Mouse (Mus musculus) spleen, adult 2 months (tissue): ENCODE measurements around the gene Nrp1. TPM values are rescaled to one million over a fixed set of nuclear protein-coding genes. Genes with fewer than 3 reads are reported as not detected.

Experiments
- DNase-seq, 2 experiments: peaks; one replicate each; pipeline versions ENCODE4 v3.0.0 to v3.0.0-alpha.2; 2012 to 2021; ENCODE audit warnings: low spot score in 2 of 2, low read depth in 1 of 2
- H3K27ac ChIP-seq: fragments of 200-500 bp; 2 replicates; pipeline ENCODE4 v1.5.1; 2012; ENCODE audit warnings: low read length, inconsistent platforms; ENCODE audit not compliant: insufficient read depth
- H3K27me3 ChIP-seq: fragments of 200-500 bp; 2 replicates; pipeline ENCODE4 v1.6.1; 2012; ENCODE audit warnings: mild to moderate bottlenecking, moderate library complexity, low read length, inconsistent platforms; ENCODE audit not compliant: control insufficient read depth, insufficient read depth
- H3K36me3 ChIP-seq: fragments of 200-500 bp; 2 replicates; pipeline ENCODE4 v1.6.1; 2012; ENCODE audit warnings: mild to moderate bottlenecking, low read length, inconsistent platforms; ENCODE audit not compliant: control insufficient read depth, insufficient read depth
- H3K4me1 ChIP-seq: fragments of 200-500 bp; 2 replicates; pipeline ENCODE4 v1.6.1; 2011; ENCODE audit warnings: inconsistent platforms; ENCODE audit not compliant: control insufficient read depth, insufficient read depth, insufficient read length
- H3K4me3 ChIP-seq: fragments of 200-500 bp; 2 replicates; pipeline ENCODE4 v1.5.1; 2011; ENCODE audit warnings: mild to moderate bottlenecking, inconsistent platforms; ENCODE audit not compliant: insufficient read depth, insufficient read length; ENCODE audit errors: extremely low read depth
- CTCF ChIP-seq: fragments of 200-500 bp; IDR thresholded peaks from 2 replicates; pipeline ENCODE4 v1.5.1; 2011; ENCODE audit warnings: mild to moderate bottlenecking, inconsistent platforms; ENCODE audit not compliant: insufficient read depth, insufficient read length, insufficient replicate concordance; ENCODE audit errors: extremely low read depth
- POLR2A ChIP-seq: fragments of 200-500 bp; IDR thresholded peaks from 2 replicates; pipeline ENCODE4 v1.6.1; 2011; ENCODE audit warnings: low read depth, low read length, inconsistent platforms
- WGBS: fragments of 180-500 bp; shearing (Covaris S2); methylation state at CpG from one replicate; pipeline ENCODE4 v1.1.7; 2018; 5-methylcytosine and 5-hydroxymethylcytosine counted together
- polyA plus RNA-seq: library from polyadenylated mRNA; depleted of rRNA; stranded (reverse); fragments of >200 nt; gene quantifications from 2 replicates; pipeline ENCODE4 v1.2.3, GENCODE M21; 2012

Gene Nrp1
- polyA plus RNA-seq, 1 experiment: 8.1 TPM

GRCm38 (mm10) chr8:128384366-128384765 lies 26.0 kb downstream of the Nrp1 start:
- H3K27me3 ChIP-seq: no peaks in the 10 kb centered on the region
- no peak overlapping the region for H3K4me3 ChIP-seq
- H3K36me3 ChIP-seq: no peaks in the 10 kb centered on the region
- no peak overlapping the region for H3K27ac ChIP-seq
- TF ChIP-seq POLR2A (no peak), CTCF (no peak)
- DNase-seq: no peak
- peaks cover 6% of the 10 kb centered on the region; the same call in 1 of the 2 replicates for H3K4me1 ChIP-seq
- WGBS: 88% methylated on average over 2 of the region's 2 CpGs

GRCm38 (mm10) chr8:128384921-128385332 lies 26.5 kb downstream of the Nrp1 start:
- no peaks in the 10 kb centered on the region for H3K27me3 ChIP-seq
- TF ChIP-seq CTCF (no peak), POLR2A (no peak)
- H3K36me3 ChIP-seq: no peaks in the 10 kb centered on the region

GRCm38 (mm10) chr8:128386963-128387621 lies 28.7 kb downstream of the Nrp1 start:
- Histone ChIP-seq H3K4me3 (no peak overlapping the region), H3K36me3 (no peaks in the 10 kb centered on the region), H3K27ac (peak overlapping the region; percentile 10; the same call in 1 of the 2 replicates), H3K27me3 (no peaks in the 10 kb centered on the region), H3K4me1 (peaks cover 7% of the 10 kb centered on the region; the same call in 1 of the 2 replicates)
- TF ChIP-seq CTCF (no peak), POLR2A (no peak)
- DNase-seq: no peak
- 48% methylated on average over 2 of the region's 2 CpGs for WGBS

More at GRCm38 (mm10) chr8:128384921-128385332, 26.5 kb downstream of the Nrp1 start:
- DNase-seq: no peak
- H3K4me1 ChIP-seq: peaks cover 7% of the 10 kb centered on the region; the same call in 1 of the 2 replicates
- H3K4me3 ChIP-seq: no peak overlapping the region
- no peak overlapping the region for H3K27ac ChIP-seq
- whole genome bisulfite sequencing: 70% methylated on average over 5 of the region's 5 CpGs

DNA sequence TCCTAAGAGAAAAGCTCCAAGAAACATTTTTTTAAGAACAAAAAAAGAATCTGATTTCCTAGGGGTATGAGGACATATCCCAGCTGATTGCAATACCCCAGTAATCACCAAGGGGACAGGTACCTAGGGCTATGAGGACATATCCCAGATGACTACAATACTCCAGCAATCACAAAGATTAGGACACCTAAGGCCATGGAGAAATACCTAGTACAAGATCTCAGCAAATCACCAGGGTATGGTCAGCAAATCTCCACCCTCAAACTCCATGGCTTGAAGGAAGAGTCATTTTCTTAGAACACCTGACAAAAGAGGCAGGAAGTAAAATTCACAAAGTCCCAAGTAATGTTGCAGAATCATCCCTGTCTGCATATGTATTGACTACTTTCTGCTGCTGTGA lies 32.4 kb downstream of the Nrp1 start:
- H3K36me3 ChIP-seq: no peaks in the 10 kb centered on the region
- H3K27ac ChIP-seq: no peak overlapping the region
- no peaks in the 10 kb centered on the region for H3K27me3 ChIP-seq
- TF ChIP-seq CTCF (no peak), POLR2A (no peak)
- H3K4me3 ChIP-seq: no peak overlapping the region
- peaks cover 7% of the 10 kb centered on the region; the same call in 1 of the 2 replicates for H3K4me1 ChIP-seq
- no peak for DNase-seq

GRCm38 (mm10) chr8:128391182-128391760 lies 32.9 kb downstream of the Nrp1 start:
- Histone ChIP-seq H3K4me1 (peaks cover 7% of the 10 kb centered on the region; the same call in 1 of the 2 replicates), H3K27ac (peak overlapping the region; percentile 3; the same call in 1 of the 2 replicates), H3K36me3 (no peaks in the 10 kb centered on the region), H3K27me3 (no peaks in the 10 kb centered on the region), H3K4me3 (no peak overlapping the region)
- no peak for DNase-seq
- TF ChIP-seq POLR2A (no peak), CTCF (no peak)
- WGBS: 33% methylated on average over 4 of the region's 4 CpGs

DNA sequence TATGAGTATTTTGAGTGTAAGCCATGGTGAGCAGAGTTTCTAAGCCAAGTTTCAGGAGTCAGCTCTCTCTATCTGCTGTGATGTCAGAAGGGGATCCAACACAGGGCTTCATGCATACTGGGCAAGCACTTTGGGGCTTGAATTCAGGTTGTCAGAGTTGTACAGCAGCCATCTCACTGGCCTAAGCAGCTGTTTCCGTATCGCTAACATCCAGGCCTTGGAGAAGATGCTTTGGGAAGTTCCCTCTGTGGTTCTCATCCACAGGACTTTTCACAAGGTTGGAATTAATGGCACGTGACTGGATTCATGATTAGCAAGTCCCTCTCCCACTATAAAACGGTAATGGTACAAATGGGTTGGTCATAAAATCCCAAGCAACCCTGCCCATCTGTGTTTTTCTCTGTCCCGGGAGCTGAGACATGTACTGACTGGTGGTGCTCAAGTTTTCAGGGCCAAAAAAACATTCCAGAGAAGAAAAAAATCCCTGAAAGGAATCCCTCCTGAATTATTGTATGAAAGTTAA lies 36.3 kb downstream of the Nrp1 start:
- no peaks in the 10 kb centered on the region; the same call in 1 of the 2 replicates for H3K4me1 ChIP-seq
- H3K4me3 ChIP-seq: no peak overlapping the region
- H3K36me3 ChIP-seq: no peaks in the 10 kb centered on the region
- TF ChIP-seq CTCF (no peak), POLR2A (no peak)
- H3K27ac ChIP-seq: no peak overlapping the region
- no peaks in the 10 kb centered on the region for H3K27me3 ChIP-seq
- no peak for DNase-seq
- WGBS: 88% methylated on average over 5 of the region's 5 CpGs
